Mouse (Mus musculus): ENCODE data around the gene Ifi27l2b.
"Not testable (repeated sequence)": the region's sequence is repeated elsewhere in the genome, so short reads cannot be mapped to it uniquely, and the experiment has no call there.

DNA sequence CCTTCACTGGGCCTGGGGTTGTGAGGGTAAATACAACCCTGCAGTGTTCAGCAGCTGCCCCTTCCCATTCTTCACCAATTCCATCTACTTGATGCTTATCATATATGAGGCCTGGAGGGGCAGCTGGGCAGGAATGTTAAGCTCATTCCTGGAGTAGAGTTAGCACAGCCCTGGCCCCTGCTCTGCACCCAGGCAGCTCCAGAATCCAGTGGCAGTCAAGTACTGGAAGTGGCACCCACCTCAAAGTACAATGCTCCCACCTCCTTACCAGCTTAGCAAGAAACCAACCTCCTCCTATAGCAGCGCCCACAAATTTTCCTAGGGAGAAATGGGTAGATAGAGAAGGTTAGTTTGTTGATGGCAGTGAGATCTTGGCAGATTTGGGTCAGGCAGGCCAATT lies 296 bp downstream of the Ifi27l2b start:
- TF ChIP-seq CTCF (IDR thresholded peaks at IDR 0.05; ENCODE audit: borderline replicate concordance, insufficient read depth, low read length); POLR2A (IDR thresholded peaks at IDR 0.05; ENCODE audit: low read depth, low read length): not testable (repeated sequence)
